Mouse (Mus musculus): ENCODE results near the gene Zfp280b. TPM values are rescaled to one million over a fixed set of nuclear protein-coding genes. Genes with fewer than 3 reads are reported as not detected.
"Not testable (repeated sequence)": the region's sequence is repeated elsewhere in the genome, so short reads cannot be mapped to it uniquely, and the experiment has no call there.

Zfp280b gene
- polyA plus RNA-seq, 1 experiment from 2014 or later: 16.6 TPM

DNA sequence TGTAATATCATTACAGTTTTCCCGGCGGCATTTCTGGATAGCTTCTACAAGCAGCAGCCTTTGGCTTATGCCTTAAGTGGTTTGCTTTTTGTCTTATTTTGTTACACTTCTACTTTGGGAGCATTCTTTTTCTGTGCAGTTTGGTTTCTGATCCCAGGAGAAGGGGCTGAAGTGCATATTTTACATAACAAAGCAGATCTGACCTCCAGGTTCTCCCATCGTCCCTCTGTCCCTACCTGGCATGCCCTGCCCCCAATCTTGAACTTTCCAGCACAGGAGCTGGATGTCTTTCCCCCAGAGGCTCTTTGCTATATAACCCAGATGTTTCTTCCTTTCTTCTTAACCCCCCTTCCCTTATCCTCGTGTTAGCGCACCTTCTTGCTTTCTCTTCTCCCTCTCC, 12.9 kb downstream of the Zfp280b start:
- H3K36me3 ChIP-seq (ENCODE audit: control insufficient read depth, insufficient read depth, low read length): peaks cover 3% of the 10 kb centered on the region; the same call in 1 of the 2 replicates
- ATAC-seq: no peak
- no peak overlapping the region for H3K4me2 ChIP-seq (ENCODE audit: low read depth, low read length)
- 0 out of 2 replicates have a peak, but pooled peaks cover 5% of the 10 kb centered on the region for H3K4me1 ChIP-seq (ENCODE audit: control insufficient read depth, insufficient read depth, low read length)
- 42% methylated on average over 5 of the region's 5 CpGs for WGBS
- H3K27ac ChIP-seq (ENCODE audit: low read length): no peak overlapping the region
- no peaks in the 10 kb centered on the region for H3K27me3 ChIP-seq (replicated peaks; ENCODE audit: control insufficient read depth, insufficient read depth, low read length)
- no peaks in the 10 kb centered on the region for H3K9me3 ChIP-seq (ENCODE audit: control insufficient read depth, low read length)
- no peak overlapping the region for H3K9ac ChIP-seq (ENCODE audit: low read depth, low read length)
- H3K4me3 ChIP-seq (ENCODE audit: low read length): no peak overlapping the region

- no peak overlapping the region for H3K4me2 ChIP-seq (ENCODE audit: low read depth, low read length)
- no peak overlapping the region for H3K9ac ChIP-seq (ENCODE audit: low read depth, low read length)
- no peaks in the 10 kb centered on the region for H3K36me3 ChIP-seq (ENCODE audit: control insufficient read depth, insufficient read depth, low read length)
- WGBS: 7% methylated on average over 1 of the region's 1 CpGs
- no peak overlapping the region for H3K4me3 ChIP-seq (ENCODE audit: low read length)
- no peaks in the 10 kb centered on the region for H3K9me3 ChIP-seq (ENCODE audit: control insufficient read depth, low read length)
- no peaks in the 10 kb centered on the region for H3K27me3 ChIP-seq (replicated peaks; ENCODE audit: control insufficient read depth, insufficient read depth, low read length)
- no peak for ATAC-seq
- H3K27ac ChIP-seq (ENCODE audit: low read length): no peak overlapping the region
- H3K4me1 ChIP-seq (ENCODE audit: control insufficient read depth, insufficient read depth, low read length): 0 out of 2 replicates have a peak, but pooled peaks cover 5% of the 10 kb centered on the region
These were observed 14.3 kb downstream of the Zfp280b start for GRCm38 (mm10) chr10:76046754-76047153.

GRCm38 (mm10) chr10:76047182-76047869, 14.9 kb downstream of the Zfp280b start:
- Histone ChIP-seq H3K4me2 (ENCODE audit: low read depth, low read length) (no peak overlapping the region), H3K9ac (ENCODE audit: low read depth, low read length) (no peak overlapping the region), H3K4me1 (ENCODE audit: control insufficient read depth, insufficient read depth, low read length) (0 out of 2 replicates have a peak, but pooled peaks cover 5% of the 10 kb centered on the region), H3K36me3 (ENCODE audit: control insufficient read depth, insufficient read depth, low read length) (no peaks in the 10 kb centered on the region), H3K27ac (ENCODE audit: low read length) (no peak overlapping the region), H3K27me3 (replicated peaks; ENCODE audit: control insufficient read depth, insufficient read depth, low read length) (no peaks in the 10 kb centered on the region), H3K4me3 (ENCODE audit: low read length) (no peak overlapping the region), H3K9me3 (ENCODE audit: control insufficient read depth, low read length) (no peaks in the 10 kb centered on the region)
- peak; percentile 48; the same call in 1 of the 2 replicates for ATAC-seq
- WGBS: 24% methylated on average over 5 of the region's 5 CpGs

DNA sequence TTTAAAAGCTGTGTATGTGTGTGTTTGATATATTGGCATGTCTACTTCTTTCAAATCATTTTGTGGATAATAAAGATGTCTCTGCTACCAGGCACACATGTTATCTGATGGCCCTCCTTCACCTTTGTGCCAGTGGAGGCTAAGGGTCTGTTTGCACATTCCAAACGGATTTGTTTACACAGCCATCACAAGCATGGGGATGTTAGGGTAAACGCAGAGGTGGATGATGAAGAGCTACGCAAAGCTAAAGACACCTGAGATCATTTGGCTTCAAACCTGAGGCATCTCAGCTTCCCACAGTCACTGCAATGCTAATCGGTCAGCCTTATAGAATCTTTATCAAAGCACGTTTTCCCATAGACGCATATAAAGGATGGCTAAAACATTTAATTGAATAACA, 16.5 kb downstream of the Zfp280b start:
- no peak overlapping the region for H3K27ac ChIP-seq (ENCODE audit: low read length)
- H3K27me3 ChIP-seq (replicated peaks; ENCODE audit: control insufficient read depth, insufficient read depth, low read length): no peaks in the 10 kb centered on the region
- 11% methylated on average over 6 of the region's 6 CpGs for WGBS
- H3K4me3 ChIP-seq (ENCODE audit: low read length): no peak overlapping the region
- ATAC-seq: no peak
- H3K9ac ChIP-seq (ENCODE audit: low read depth, low read length): no peak overlapping the region
- H3K4me2 ChIP-seq (ENCODE audit: low read depth, low read length): no peak overlapping the region
- H3K9me3 ChIP-seq (ENCODE audit: control insufficient read depth, low read length): no peaks in the 10 kb centered on the region
- 0 out of 2 replicates have a peak, but pooled peaks cover 5% of the 10 kb centered on the region for H3K4me1 ChIP-seq (ENCODE audit: control insufficient read depth, insufficient read depth, low read length)
- no peaks in the 10 kb centered on the region for H3K36me3 ChIP-seq (ENCODE audit: control insufficient read depth, insufficient read depth, low read length)

GRCm38 (mm10) chr10:76051860-76052259, 19.4 kb downstream of the Zfp280b start:
- no peaks in the 10 kb centered on the region for H3K36me3 ChIP-seq (ENCODE audit: control insufficient read depth, insufficient read depth, low read length)
- H3K27me3 ChIP-seq (replicated peaks; ENCODE audit: control insufficient read depth, insufficient read depth, low read length): no peaks in the 10 kb centered on the region
- no peak overlapping the region for H3K9ac ChIP-seq (ENCODE audit: low read depth, low read length)
- no peak overlapping the region for H3K4me2 ChIP-seq (ENCODE audit: low read depth, low read length)
- ATAC-seq: no peak
- no peak overlapping the region for H3K4me3 ChIP-seq (ENCODE audit: low read length)
- H3K9me3 ChIP-seq (ENCODE audit: control insufficient read depth, low read length): no peaks in the 10 kb centered on the region
- H3K4me1 ChIP-seq (ENCODE audit: control insufficient read depth, insufficient read depth, low read length): 0 out of 2 replicates have a peak, but pooled peaks cover 2% of the 10 kb centered on the region
- no peak overlapping the region for H3K27ac ChIP-seq (ENCODE audit: low read length)
- WGBS: 80% methylated on average over 11 of the region's 11 CpGs

GRCm38 (mm10) chr10:76062439-76062838, 30.0 kb downstream of the Zfp280b start:
- H3K27ac ChIP-seq (ENCODE audit: low read length): no peak overlapping the region
- H3K9ac ChIP-seq (ENCODE audit: low read depth, low read length): no peak overlapping the region
- H3K36me3 ChIP-seq (ENCODE audit: control insufficient read depth, insufficient read depth, low read length): no peaks in the 10 kb centered on the region
- no peaks in the 10 kb centered on the region for H3K27me3 ChIP-seq (replicated peaks; ENCODE audit: control insufficient read depth, insufficient read depth, low read length)
- H3K4me1 ChIP-seq (ENCODE audit: control insufficient read depth, insufficient read depth, low read length): no peaks in the 10 kb centered on the region
- ATAC-seq: no peak
- H3K4me2 ChIP-seq (ENCODE audit: low read depth, low read length): no peak overlapping the region
- 92% methylated on average over 5 of the region's 5 CpGs for WGBS
- H3K4me3 ChIP-seq (ENCODE audit: low read length): no peak overlapping the region
- no peaks in the 10 kb centered on the region for H3K9me3 ChIP-seq (ENCODE audit: control insufficient read depth, low read length)

DNA sequence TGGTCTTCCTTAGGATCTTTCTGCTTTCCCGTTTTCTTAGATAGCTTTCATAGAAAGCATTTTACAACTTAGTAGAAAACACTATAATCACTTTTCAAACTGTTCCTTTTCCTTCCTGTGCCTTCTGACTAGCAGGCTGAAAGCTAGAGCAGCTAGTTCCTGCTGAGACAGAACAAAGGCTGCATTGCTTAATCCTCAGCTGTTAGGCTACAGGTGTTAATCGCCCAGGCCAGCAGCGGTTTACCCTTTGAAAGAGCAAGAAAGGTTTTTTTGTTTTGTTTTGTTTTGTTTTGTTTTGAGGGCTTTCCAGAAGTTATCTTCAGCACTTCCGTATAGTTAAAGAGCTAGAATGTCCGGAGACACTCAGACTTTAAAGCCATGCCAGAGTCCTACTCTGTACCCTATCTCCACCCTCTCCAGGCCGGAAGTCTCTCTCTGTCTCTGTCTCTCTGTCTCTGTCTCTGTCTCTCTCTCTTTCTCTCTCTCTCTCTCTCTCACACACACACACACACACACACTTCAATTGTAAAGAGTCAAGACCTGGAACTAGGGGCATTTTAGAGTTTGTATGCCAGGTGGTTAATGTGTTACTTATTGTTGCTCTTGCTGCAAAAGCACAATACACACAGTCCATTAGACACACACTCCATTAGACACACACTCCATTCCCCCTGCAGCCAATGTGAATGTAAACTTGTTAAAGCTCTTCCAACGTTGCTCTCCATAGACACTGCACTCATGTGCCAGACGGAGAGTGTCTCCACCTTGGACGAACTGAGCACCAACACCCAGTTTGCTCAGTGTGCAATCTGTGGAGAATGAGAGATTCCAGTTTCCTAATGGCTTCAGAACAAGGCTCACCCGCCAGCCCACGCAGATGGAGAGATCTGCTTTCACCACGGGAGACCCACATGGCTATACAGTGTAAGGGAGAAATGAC, 35.5 kb downstream of the Zfp280b start:
- H3K27me3 ChIP-seq (replicated peaks; ENCODE audit: control insufficient read depth, insufficient read depth, low read length): no peaks in the 10 kb centered on the region
- no peak overlapping the region for H3K4me3 ChIP-seq (ENCODE audit: low read length)
- 33% methylated on average over 12 of the region's 12 CpGs for whole genome bisulfite sequencing
- H3K9me3 ChIP-seq (ENCODE audit: control insufficient read depth, low read length): no peaks in the 10 kb centered on the region
- H3K9ac ChIP-seq (ENCODE audit: low read depth, low read length): no peak overlapping the region
- no peaks in the 10 kb centered on the region for H3K36me3 ChIP-seq (ENCODE audit: control insufficient read depth, insufficient read depth, low read length)
- ATAC-seq: peak; percentile 78
- no peak overlapping the region for H3K4me2 ChIP-seq (ENCODE audit: low read depth, low read length)
- peak overlapping the region; percentile 61 for H3K27ac ChIP-seq (ENCODE audit: low read length)
- no peaks in the 10 kb centered on the region for H3K4me1 ChIP-seq (ENCODE audit: control insufficient read depth, insufficient read depth, low read length)

- not testable (repeated sequence) for H3K9me3 ChIP-seq (ENCODE audit: control insufficient read depth, low read length); ATAC-seq; H3K4me2 ChIP-seq (ENCODE audit: low read depth, low read length)
These were observed 39.6 kb downstream of the Zfp280b start for GRCm38 (mm10) chr10:76072080-76072479.

GRCm38 (mm10) chr10:76077008-76077407, 44.6 kb downstream of the Zfp280b start:
- not testable (repeated sequence) for ATAC-seq; H3K36me3 ChIP-seq (ENCODE audit: control insufficient read depth, insufficient read depth, low read length); H3K27me3 ChIP-seq (replicated peaks; ENCODE audit: control insufficient read depth, insufficient read depth, low read length); H3K9me3 ChIP-seq (ENCODE audit: control insufficient read depth, low read length); H3K9ac ChIP-seq (ENCODE audit: low read depth, low read length); H3K4me1 ChIP-seq (ENCODE audit: control insufficient read depth, insufficient read depth, low read length); H3K4me2 ChIP-seq (ENCODE audit: low read depth, low read length); H3K27ac ChIP-seq (ENCODE audit: low read length); H3K4me3 ChIP-seq (ENCODE audit: low read length)
- WGBS: 89% methylated on average over 2 of the region's 2 CpGs

More at GRCm38 (mm10) chr10:76072080-76072479, 39.6 kb downstream of the Zfp280b start:
- not testable (repeated sequence) for H3K27ac ChIP-seq (ENCODE audit: low read length); H3K4me1 ChIP-seq (ENCODE audit: control insufficient read depth, insufficient read depth, low read length); H3K9ac ChIP-seq (ENCODE audit: low read depth, low read length); H3K27me3 ChIP-seq (replicated peaks; ENCODE audit: control insufficient read depth, insufficient read depth, low read length); H3K4me3 ChIP-seq (ENCODE audit: low read length); H3K36me3 ChIP-seq (ENCODE audit: control insufficient read depth, insufficient read depth, low read length)
- WGBS: 91% methylated on average over 5 of the region's 5 CpGs
